Mouse (Mus musculus) left cerebral cortex, adult 6 months (tissue): ENCODE measurements around the gene Gm10424. TPM values are rescaled to one million over a fixed set of nuclear protein-coding genes. Genes with fewer than 3 reads are reported as not detected.

Experiments used
- long read RNA-seq, 2 experiments: library from polyadenylated mRNA; unstranded; transcript quantifications; one replicate each; pipeline ENCODE4 v2.0.0; 2019 to 2020
- polyA plus RNA-seq: library from polyadenylated mRNA; unstranded; fragments of <200 nt; fragmentation: Nextera tagmentation; gene quantifications from 2 replicates; pipeline ENCODE4 v1.2.3, GENCODE M21; 2021

Gm10424 gene
- polyA plus RNA-seq: not detected in 2 replicates
- long read RNA-seq, experiment 1: 0 reads
- long read RNA-seq, experiment 2: 0 reads

DNA sequence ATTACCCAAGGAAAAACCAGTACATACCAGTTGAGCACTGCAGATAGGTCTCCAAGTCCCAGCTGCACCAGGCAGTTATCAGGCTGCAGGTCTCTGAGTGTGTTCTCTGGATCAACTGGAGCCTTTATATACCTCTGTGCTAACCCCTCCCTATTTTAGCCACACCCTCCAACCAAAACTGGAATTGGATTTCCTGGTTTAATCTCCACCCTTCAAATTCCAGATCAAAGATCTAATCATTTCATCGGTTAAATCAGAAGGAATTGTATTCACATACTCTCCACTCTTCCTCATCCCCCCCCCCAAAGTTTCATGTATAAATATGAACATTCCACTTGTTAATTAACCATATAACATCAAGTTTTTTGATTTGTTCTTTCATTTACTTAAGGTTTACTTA is at the start of gene Gm10424:
Gm10424 (minus strand) TSS at position 101 of the 400 bp plus-strand sequence.

DNA sequence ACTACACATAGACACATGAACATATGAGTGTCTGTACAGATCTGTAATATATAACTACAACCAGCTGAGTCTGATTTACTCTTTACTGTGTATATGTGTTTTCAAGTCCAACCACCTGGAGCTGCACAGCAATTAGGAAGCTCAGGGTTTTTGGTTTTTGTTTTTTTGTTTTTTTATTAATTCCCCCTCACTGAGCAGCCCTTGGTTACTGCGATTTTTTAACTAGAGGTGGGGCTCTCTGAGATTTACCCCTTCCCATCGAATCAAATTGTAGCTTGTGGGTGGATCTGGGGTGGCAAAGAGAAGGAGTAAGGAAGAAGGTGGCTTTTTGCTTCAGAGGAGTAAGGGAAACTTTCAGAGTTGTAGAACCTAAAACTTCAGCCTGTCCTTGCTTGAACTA is 33.0 kb upstream of the Gm10424 start, which contains the start of gene Gm3259:
Gm3259 (plus strand) TSS at position 301 of the 400 bp plus-strand sequence.

Other genes starting within 250 kb of the Gm10424 start
- not detected in 2 replicates for gene Gm7942, start 165.8 kb downstream of the Gm10424 start, polyA plus RNA-seq
- gene Gm16513, start 90.1 kb downstream of the Gm10424 start, polyA plus RNA-seq: not detected in 2 replicates
- not detected in 2 replicates for gene Gm3259, start 33.1 kb upstream of the Gm10424 start, polyA plus RNA-seq
- gene D5Ertd577e, start 184.0 kb upstream of the Gm10424 start, polyA plus RNA-seq: not detected in 2 replicates
- not detected in 2 replicates for gene Gm3286, start 238.0 kb upstream of the Gm10424 start, polyA plus RNA-seq